Mouse (Mus musculus): ENCODE results near the gene Hyal1.
A peak's percentile ranks its signal among the peaks of the same experiment; 100 is the strongest.
"Not testable (repeated sequence)": the region's sequence is repeated elsewhere in the genome, so short reads cannot be mapped to it uniquely, and the experiment has no call there.

Gene Hyal1

GRCm38 (mm10) chr9:107571534-107572326 lies 5.0 kb upstream of the Hyal1 start:
- DNase-seq (ENCODE audit: low spot score): no peak

- no peak for DNase-seq (ENCODE audit: low spot score)
These were observed 4.4 kb upstream of the Hyal1 start for GRCm38 (mm10) chr9:107572327-107572662.

- DNase-seq (ENCODE audit: low spot score): not testable (repeated sequence)
These were observed 3.0 kb upstream of the Hyal1 start for GRCm38 (mm10) chr9:107573774-107574173.

- DNase-seq (ENCODE audit: low spot score): no peak
These were observed 959 bp upstream of the Hyal1 start for GRCm38 (mm10) chr9:107575579-107576356.

GRCm38 (mm10) chr9:107577871-107578270 lies 1.1 kb downstream of the Hyal1 start:
- DNase-seq (ENCODE audit: low spot score): no peak

- no peak for DNase-seq (ENCODE audit: low spot score)
These were observed 1.9 kb downstream of the Hyal1 start, which contains the start of gene Naa80 for GRCm38 (mm10) chr9:107578587-107578986. TSS of gene Naa80 (plus strand) at chr9:107578887.

- no peak for DNase-seq (ENCODE audit: low spot score)
These were observed 2.5 kb downstream of the Hyal1 start for GRCm38 (mm10) chr9:107579023-107579900.

- DNase-seq (ENCODE audit: low spot score): peak; percentile 85
These were observed 4.0 kb downstream of the Hyal1 start, which contains the start of gene Hyal3 for GRCm38 (mm10) chr9:107580501-107581317. TSS of gene Hyal3 (plus strand) at chr9:107580818.

- DNase-seq (ENCODE audit: low spot score): no peak
These were observed 4.9 kb downstream of the Hyal1 start for GRCm38 (mm10) chr9:107581584-107581983.

- DNase-seq (ENCODE audit: low spot score): no peak
These were observed 5.9 kb downstream of the Hyal1 start for GRCm38 (mm10) chr9:107582509-107583062.

GRCm38 (mm10) chr9:107583174-107583573 lies 6.4 kb downstream of the Hyal1 start:
- DNase-seq (ENCODE audit: low spot score): no peak

GRCm38 (mm10) chr9:107586504-107586903 lies 9.8 kb downstream of the Hyal1 start:
- no peak for DNase-seq (ENCODE audit: low spot score)

GRCm38 (mm10) chr9:107586974-107587832 lies 10.5 kb downstream of the Hyal1 start, which contains the start of gene Ifrd2:
TSS of gene Ifrd2 (plus strand) at chr9:107587642.
- peak; percentile 99 for DNase-seq (ENCODE audit: low spot score)

GRCm38 (mm10) chr9:107587833-107588639 lies 11.3 kb downstream of the Hyal1 start:
- DNase-seq (ENCODE audit: low spot score): peak; percentile 80

- DNase-seq (ENCODE audit: low spot score): peak; percentile 76
These were observed 13.5 kb downstream of the Hyal1 start for GRCm38 (mm10) chr9:107590058-107590772.

- DNase-seq (ENCODE audit: low spot score): no peak
These were observed 14.0 kb downstream of the Hyal1 start for GRCm38 (mm10) chr9:107590773-107591060.

- DNase-seq (ENCODE audit: low spot score): no peak
These were observed 16.6 kb downstream of the Hyal1 start for GRCm38 (mm10) chr9:107593101-107593976.
